Mouse (Mus musculus) heart, embryonic 10.5 days (tissue): ENCODE measurements around the gene Ssbp1. TPM values are rescaled to one million over a fixed set of nuclear protein-coding genes. Genes with fewer than 3 reads are reported as not detected.

Source experiments
- DNase-seq: peaks from one replicate; pipeline ENCODE4 v3.0.0-alpha.2; 2017; ENCODE audit warnings: low spot score
- H3K27ac ChIP-seq: fragments of 300-500 bp; sonication (generic); 2 replicates; pipeline ENCODE4 v1.5.1; 2016; ENCODE audit warnings: mild to moderate bottlenecking
- H3K27me3 ChIP-seq: fragments of 300-500 bp; sonication (generic); 2 replicates; pipeline ENCODE4 v1.6.1; 2016; ENCODE audit warnings: mild to moderate bottlenecking; ENCODE audit not compliant: poor library complexity, insufficient read depth, severe bottlenecking
- H3K36me3 ChIP-seq: fragments of 300-500 bp; sonication (generic); 2 replicates; pipeline ENCODE4 v1.6.1; 2016; ENCODE audit warnings: mild to moderate bottlenecking, moderate library complexity
- H3K4me1 ChIP-seq: fragments of 300-500 bp; sonication (generic); 2 replicates; pipeline ENCODE4 v1.6.1; 2016; ENCODE audit warnings: mild to moderate bottlenecking
- H3K4me3 ChIP-seq: fragments of 300-500 bp; sonication (generic); 2 replicates; pipeline ENCODE4 v1.5.1; 2016; ENCODE audit warnings: mild to moderate bottlenecking, moderate library complexity
- H3K9me3 ChIP-seq: fragments of 300-500 bp; sonication (generic); 2 replicates; pipeline ENCODE4 v1.6.1; 2016; ENCODE audit warnings: mild to moderate bottlenecking, moderate library complexity
- WGBS: fragments of 180-500 bp; shearing (Covaris S2); methylation state at CpG from one replicate; pipeline ENCODE4 v1.1.7; 2016; 5-methylcytosine and 5-hydroxymethylcytosine counted together
- polyA plus RNA-seq: library from polyadenylated mRNA; unstranded; fragments of >200 nt; fragmentation: Nextera tagmentation; extraction: Ambion mirVana; gene quantifications from 2 replicates; pipeline ENCODE4 v1.2.1, GENCODE M21; 2016

The Ssbp1 gene
- polyA plus RNA-seq, 1 experiment from 2014 or later = 162 TPM

GRCm38 (mm10) chr6:40482318-40482717, 11.2 kb downstream of the Ssbp1 start:
- H3K27ac ChIP-seq = no peak overlapping the region
- no peaks in the 10 kb centered on the region for H3K9me3 ChIP-seq
- no peaks in the 10 kb centered on the region for H3K27me3 ChIP-seq
- WGBS = 92% methylated on average over 5 of the region's 5 CpGs
- H3K36me3 ChIP-seq = peaks cover 66% of the 10 kb centered on the region
- no peaks in the 10 kb centered on the region for H3K4me1 ChIP-seq
- no peak for DNase-seq
- no peak overlapping the region for H3K4me3 ChIP-seq

GRCm38 (mm10) chr6:40490933-40491332, 19.8 kb downstream of the Ssbp1 start, which contains the start of gene Tas2r137:
Gene Tas2r137 (plus strand): TSS chr6:40491233.
- Histone ChIP-seq H3K9me3 (no peaks in the 10 kb centered on the region), H3K27me3 (no peaks in the 10 kb centered on the region), H3K4me3 (no peak within 1 kb of the TSS), H3K4me1 (no peaks in the 10 kb centered on the region), H3K27ac (no peak within 1 kb of the TSS), H3K36me3 (no peaks in the 10 kb centered on the region)
- DNase-seq = no peak

GRCm38 (mm10) chr6:40493229-40493628, 22.1 kb downstream of the Ssbp1 start, which contains the start of gene Tas2r108:
Gene Tas2r108 (plus strand): TSS chr6:40493529.
- no peak within 1 kb of the TSS for H3K4me3 ChIP-seq
- H3K4me1 ChIP-seq = no peaks in the 10 kb centered on the region
- no peak for DNase-seq
- no peaks in the 10 kb centered on the region for H3K9me3 ChIP-seq
- WGBS = 84% methylated on average over 3 of the region's 3 CpGs
- H3K27ac ChIP-seq = no peak within 1 kb of the TSS
- no peaks in the 10 kb centered on the region for H3K27me3 ChIP-seq
- H3K36me3 ChIP-seq = no peaks in the 10 kb centered on the region

- no peak within 1 kb of the TSS for H3K27ac ChIP-seq
- no peaks in the 10 kb centered on the region for H3K27me3 ChIP-seq
- no peaks in the 10 kb centered on the region for H3K9me3 ChIP-seq
- H3K4me3 ChIP-seq = no peak within 1 kb of the TSS
- no peaks in the 10 kb centered on the region for H3K36me3 ChIP-seq
- WGBS = 82% methylated on average over 1 of the region's 1 CpGs
- no peaks in the 10 kb centered on the region for H3K4me1 ChIP-seq
- DNase-seq = no peak
These were observed 48.3 kb downstream of the Ssbp1 start, which contains the start of gene Prss37 for GRCm38 (mm10) chr6:40519408-40519807. Gene Prss37 (minus strand): TSS chr6:40519508.

Other genes with a start within 250 kb of the Ssbp1 start
- gene Agk, start 146.2 kb upstream of the Ssbp1 start, polyA plus RNA-seq = 45.7 and 50.8 TPM in 2 replicates
- 3.6 and 6.8 TPM in 2 replicates for gene E330009J07Rik, start 35.2 kb upstream of the Ssbp1 start, polyA plus RNA-seq
- 0.04 TPM in 1 of 2 replicates, not detected in the other for gene Wee2, start 32.3 kb upstream of the Ssbp1 start, polyA plus RNA-seq
- not detected in 2 replicates for gene Tas2r137, start 19.9 kb downstream of the Ssbp1 start, polyA plus RNA-seq
- not detected in 2 replicates for gene Tas2r108, start 22.2 kb downstream of the Ssbp1 start, polyA plus RNA-seq
- gene Prss37, start 48.2 kb downstream of the Ssbp1 start, polyA plus RNA-seq = 0.41 TPM in 1 of 2 replicates, not detected in the other
- gene Olfr461, start 83.7 kb downstream of the Ssbp1 start, polyA plus RNA-seq = not detected in 2 replicates
- not detected in 2 replicates for gene Olfr460, start 98.1 kb downstream of the Ssbp1 start, polyA plus RNA-seq
- 0.10 and 0.53 TPM in 2 replicates for gene Clec5a, start 114.5 kb downstream of the Ssbp1 start, polyA plus RNA-seq
- not detected in 2 replicates for gene Tas2r138, start 142.0 kb downstream of the Ssbp1 start, polyA plus RNA-seq
- 0.02 and 0.24 TPM in 2 replicates for gene Mgam, start 157.5 kb downstream of the Ssbp1 start, polyA plus RNA-seq